Mouse (Mus musculus) leukemia stem cell, adult 10-12 weeks (primary cell): ENCODE data around the gene 4921511M17Rik. TPM values are rescaled to one million over a fixed set of nuclear protein-coding genes. Genes with fewer than 3 reads are reported as not detected.

Experiments used
- polyA plus RNA-seq: library from polyadenylated mRNA; stranded (reverse); fragments of >175 nt; gene quantifications from 2 replicates; pipeline ENCODE4 v1.2.3, GENCODE M21; 2012; ENCODE audit warnings: low replicate concordance

4921511M17Rik gene
- polyA plus RNA-seq, result not detected in 2 replicates

GRCm38 (mm10) chrX:154033727-154034126, at the start of gene 4921511M17Rik:
TSS of gene 4921511M17Rik (minus strand) at chrX:154033827.

GRCm38 (mm10) chrX:154054939-154055338, 21.3 kb upstream of the 4921511M17Rik start, which contains the start of gene Gm10057:
TSS of gene Gm10057 (minus strand) at chrX:154055039.

GRCm38 (mm10) chrX:154012540-154012939, 21.1 kb downstream of the 4921511M17Rik start, which contains the start of gene Samt1:
TSS of gene Samt1 (minus strand) at chrX:154012640.

Other genes starting within 250 kb of the 4921511M17Rik start
- not detected in 2 replicates for gene Spin2c, start 201.6 kb downstream of the 4921511M17Rik start, polyA plus RNA-seq
- gene Samt1, start 21.2 kb downstream of the 4921511M17Rik start, polyA plus RNA-seq, result not detected in 2 replicates
- not detected in 2 replicates for gene Gm10057, start 21.2 kb upstream of the 4921511M17Rik start, polyA plus RNA-seq
- gene Gm15140, start 86.9 kb upstream of the 4921511M17Rik start, polyA plus RNA-seq, result not detected in 2 replicates